Mouse (Mus musculus) forebrain, postnatal 0 days (tissue): ENCODE measurements at regions not wholly inside any gene's neighbourhood (a gene's known extent, or its start where the extent isn't known, plus 50 kb on each side); places are given as distances from the start of the nearest gene placed in this dataset.

Experiments used
- ATAC-seq: fragments of 200-750 bp; cut with Nextera tagmentation; 2 replicates; pipeline ENCODE4 v1.8.0; 2017; ENCODE audit warnings: mild to moderate bottlenecking, moderate library complexity
- DNase-seq: peaks from one replicate; pipeline ENCODE4 v3.0.0-alpha.2; 2015
- H3K27ac ChIP-seq: fragments of 300-500 bp; sonication (generic); 2 replicates; pipeline ENCODE4 v1.5.1; 2014; ENCODE audit warnings: low read depth, mild to moderate bottlenecking, antibody characterized with exemption, low read length, moderate library complexity, mixed read lengths
- H3K27me3 ChIP-seq: fragments of 300-500 bp; sonication (generic); 2 replicates; pipeline ENCODE4 v1.6.1; 2014; ENCODE audit warnings: mild to moderate bottlenecking, low read length, mixed read lengths; ENCODE audit not compliant: insufficient read depth
- H3K36me3 ChIP-seq: fragments of 300-500 bp; sonication (generic); 2 replicates; pipeline ENCODE4 v1.6.1; 2014; ENCODE audit warnings: mild to moderate bottlenecking, moderate library complexity; ENCODE audit not compliant: insufficient read depth
- H3K4me1 ChIP-seq: fragments of 300-500 bp; sonication (generic); 2 replicates; pipeline ENCODE4 v1.6.1; 2014; ENCODE audit warnings: antibody characterized with exemption; ENCODE audit not compliant: insufficient read depth
- H3K4me2 ChIP-seq: fragments of 300-500 bp; sonication (generic); 2 replicates; pipeline ENCODE4 v1.6.1; 2014; ENCODE audit warnings: low read depth, mild to moderate bottlenecking, moderate library complexity
- H3K4me3 ChIP-seq: fragments of 300-500 bp; sonication (generic); 2 replicates; pipeline ENCODE4 v1.5.1; 2014; ENCODE audit warnings: low read depth, low read length, mixed read lengths
- H3K9ac ChIP-seq: fragments of 300-500 bp; sonication (generic); 2 replicates; pipeline ENCODE4 v1.6.1; 2014; ENCODE audit warnings: mild to moderate bottlenecking
- H3K9me3 ChIP-seq: fragments of 300-500 bp; sonication (generic); 2 replicates; pipeline ENCODE4 v1.6.1; 2016; ENCODE audit warnings: low read length
- CTCF ChIP-seq: sonication (generic); IDR thresholded peaks from 2 replicates; pipeline ENCODE4 v1.5.1; 2016; ENCODE audit warnings: antibody characterized with exemption, control low read depth, low read depth
- WGBS: fragments of 180-500 bp; shearing (Covaris S2); extraction: QIAGEN DNeasy Blood & Tissue Kit; methylation state at CpG from one replicate; pipeline ENCODE4 v1.1.7; 2014; 5-methylcytosine and 5-hydroxymethylcytosine counted together

DNA sequence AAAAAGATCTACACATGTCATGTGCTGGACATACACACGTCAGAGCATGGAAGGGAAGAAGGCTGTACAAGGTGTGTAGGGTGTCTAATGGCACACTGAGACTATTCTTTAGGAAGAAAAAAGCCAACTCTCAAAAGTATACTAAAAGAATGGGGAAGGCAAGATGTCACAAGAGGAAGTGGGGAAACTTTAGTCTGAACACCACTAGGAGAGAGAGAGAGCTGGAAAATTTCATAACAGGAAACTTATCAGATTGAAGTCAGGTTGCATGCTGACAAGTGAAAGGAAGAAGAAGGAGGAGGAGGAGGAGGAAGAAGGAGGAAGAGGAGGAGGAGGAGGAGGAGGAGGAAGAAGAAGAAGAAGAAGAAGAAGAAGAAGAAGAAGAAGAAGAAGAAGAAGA lies 52.3 kb upstream of the Ldah start:
- DNase-seq (no peak), ATAC-seq (no peak)
- no peak overlapping the region for H3K4me2 ChIP-seq
- no peak for TF ChIP-seq CTCF
- H3K9me3 ChIP-seq, result no peaks in the 10 kb centered on the region
- H3K27ac ChIP-seq, result no peak overlapping the region
- no peak overlapping the region for H3K4me3 ChIP-seq
- H3K27me3 ChIP-seq, result no peaks in the 10 kb centered on the region; the same call in 1 of the 2 replicates
- no peak overlapping the region for H3K9ac ChIP-seq
- no peaks in the 10 kb centered on the region for H3K36me3 ChIP-seq
- no peaks in the 10 kb centered on the region for H3K4me1 ChIP-seq
- 73% methylated on average over 1 of the region's 1 CpGs for whole genome bisulfite sequencing
